17 mouse cellular contexts compared by ENCODE assay signal in the genomic region with DNA sequence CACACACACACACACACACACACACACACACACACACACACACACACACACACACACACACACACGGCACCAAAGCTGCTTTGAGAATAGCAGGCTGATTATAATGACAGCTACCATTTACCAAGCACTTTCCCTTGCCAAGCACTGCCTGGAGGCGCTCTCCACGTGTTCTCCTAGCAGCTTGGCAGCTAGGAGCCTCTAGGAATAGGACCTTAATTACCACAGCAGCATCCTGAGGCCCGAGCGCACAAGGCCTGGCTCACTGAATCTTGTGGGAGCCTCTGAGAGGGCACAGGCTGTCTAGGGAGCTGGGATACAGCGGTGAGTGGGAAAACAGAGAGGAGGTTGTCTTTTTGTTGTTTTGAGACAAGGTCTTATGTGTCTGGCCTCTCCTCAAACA. TPM values are rescaled to one million over a fixed set of nuclear protein-coding genes. Genes with fewer than 3 reads are reported as not detected.
DNase-seq lines count a peak whose midpoint lies in the region; ATAC-seq and TF ChIP-seq lines count a peak whose summit lies in the region.
"Had no signal": no experiment of that assay in that cellular context is flagged by ENCODE, and none has a peak within 500 bp of the region (broad histone marks: within the 10 kb centered on the region; RNA-seq: fewer than 3 reads in every experiment).

No protein-coding gene starts in this region.

- peak overlapping the region; percentile 72 for H3K27ac ChIP-seq in hindbrain, embryonic 13.5 days
- H3K27ac ChIP-seq in hindbrain, embryonic 10.5 days = no peak overlapping the region
- peak overlapping the region; percentile 80 for H3K27ac ChIP-seq in ES-E14 (ENCODE audit: insufficient read depth, low read depth, low read length, poor library complexity, severe bottlenecking)
- H3K27ac ChIP-seq in forebrain, embryonic 15.5 days (replicated peaks) = peak overlapping the region; percentile 78
- peak overlapping the region; percentile 51 for H3K27ac ChIP-seq in midbrain, postnatal 0 days (ENCODE audit: low read depth, low read length)
- H3K27ac ChIP-seq: gastrocnemius, adult 2 months; stomach, embryonic 15.5 days had no signal

- no peak overlapping the region for H3K4me3 ChIP-seq in hindbrain, embryonic 13.5 days
- H3K4me3 ChIP-seq in hindbrain, embryonic 10.5 days = no peak overlapping the region
- no peak overlapping the region for H3K4me3 ChIP-seq in ES-E14 (ENCODE audit: insufficient read depth in 1 of 2, low read depth in 1 of 2, low read length in 2 of 2, poor library complexity in 1 of 2, severe bottlenecking in 1 of 2)
- H3K4me3 ChIP-seq in forebrain, embryonic 15.5 days = no peak overlapping the region
- H3K4me3 ChIP-seq in midbrain, postnatal 0 days (ENCODE audit: low read depth, low read length) = no peak overlapping the region
- H3K4me3 ChIP-seq: gastrocnemius, adult 2 months; stomach, embryonic 15.5 days had no signal

- ATAC-seq in hindbrain, embryonic 13.5 days (ENCODE audit: low FRiP score) = no peak
- peak; percentile 32; the same call in 1 of the 2 replicates for ATAC-seq in forebrain, embryonic 15.5 days (replicated peaks)
- no peak for ATAC-seq in midbrain, postnatal 0 days (ENCODE audit: low FRiP score)

- DNase-seq in hindbrain, embryonic 10.5 days (ENCODE audit: low spot score) = no peak
- DNase-seq in ES-E14 (ENCODE audit: low read depth, low spot score) = no peak
- DNase-seq in midbrain, postnatal 0 days (ENCODE audit: low spot score) = peak; percentile 62
- DNase-seq in B cell, adult 2 months = no peak
- DNase-seq in gastrocnemius, postnatal 36 days = no peak
- DNase-seq in lung, postnatal 36 days = no peak
- DNase-seq: cerebellum, adult 18-20 months; gastrocnemius, adult 2 months; kidney, adult 8-10 months; lung, adult 18-20 months had no signal

- no peaks in the 10 kb centered on the region for H3K9me3 ChIP-seq in hindbrain, embryonic 13.5 days
- H3K9me3 ChIP-seq in hindbrain, embryonic 10.5 days = no peaks in the 10 kb centered on the region
- no peaks in the 10 kb centered on the region for H3K9me3 ChIP-seq in ES-E14 (ENCODE audit: control insufficient read depth, insufficient read depth, low read depth, low read length)
- H3K9me3 ChIP-seq in forebrain, embryonic 15.5 days = no peaks in the 10 kb centered on the region
- no peaks in the 10 kb centered on the region for H3K9me3 ChIP-seq in midbrain, postnatal 0 days (ENCODE audit: low read length)
- H3K9me3 ChIP-seq: stomach, embryonic 15.5 days had no signal

- peak overlapping the region; percentile 51; the same call in 1 of the 2 replicates for H3K9ac ChIP-seq in hindbrain, embryonic 13.5 days
- H3K9ac ChIP-seq in ES-E14 (ENCODE audit: insufficient read depth, low read depth, low read length, poor library complexity, severe bottlenecking) = peak overlapping the region; percentile 23; the same call in 1 of the 2 replicates
- H3K9ac ChIP-seq in forebrain, embryonic 15.5 days (replicated peaks) = peak overlapping the region; percentile 13; the same call in 1 of the 2 replicates
- H3K9ac ChIP-seq in midbrain, postnatal 0 days (replicated peaks; ENCODE audit: low read length, poor library complexity, severe bottlenecking) = no peak overlapping the region
- H3K9ac ChIP-seq: stomach, embryonic 15.5 days had no signal

- in situ Hi-C loops in ES-E14 (cut with MboI; ENCODE audit: low sequenced_read_pairs in 2 of 2, unreplicated experiment in 2 of 2) = loop anchor here in 1 of 2 experiments (25.0 kb wide), 1 partner anchor 105 kb away; no protein-coding TSS in a partner anchor

- intact Hi-C loops in gastrocnemius, postnatal 36 days (cut with DNase I) = no loop called here

- TF ChIP-seq CTCF in midbrain, postnatal 0 days (IDR thresholded peaks at IDR 0.05) = no peak

- H3K27me3 ChIP-seq in hindbrain, embryonic 13.5 days = no peaks in the 10 kb centered on the region
- H3K27me3 ChIP-seq in hindbrain, embryonic 10.5 days (ENCODE audit: insufficient read depth, poor library complexity, severe bottlenecking) = no peaks in the 10 kb centered on the region
- no peaks in the 10 kb centered on the region for H3K27me3 ChIP-seq in forebrain, embryonic 15.5 days
- H3K27me3 ChIP-seq in midbrain, postnatal 0 days (ENCODE audit: insufficient read depth, low read length) = no peaks in the 10 kb centered on the region
- H3K27me3 ChIP-seq: CH12.LX; stomach, embryonic 15.5 days had no signal

- no peak overlapping the region for H3K4me2 ChIP-seq in hindbrain, embryonic 13.5 days
- no peak overlapping the region for H3K4me2 ChIP-seq in forebrain, embryonic 15.5 days (replicated peaks)
- no peak overlapping the region for H3K4me2 ChIP-seq in midbrain, postnatal 0 days (ENCODE audit: low read depth, low read length, poor library complexity, severe bottlenecking)
- H3K4me2 ChIP-seq: stomach, embryonic 15.5 days had no signal

- H3K4me1 ChIP-seq in hindbrain, embryonic 13.5 days (replicated peaks) = peaks cover 7% of the 10 kb centered on the region; the same call in 1 of the 2 replicates
- H3K4me1 ChIP-seq in hindbrain, embryonic 10.5 days (replicated peaks) = no peaks in the 10 kb centered on the region
- H3K4me1 ChIP-seq in ES-E14 (ENCODE audit: control insufficient read depth in 2 of 2, insufficient read depth in 2 of 2, low read length in 2 of 2, poor library complexity in 1 of 2) = peaks cover 9 to 37% of the 10 kb centered on the region in 2 experiments
- H3K4me1 ChIP-seq in forebrain, embryonic 15.5 days = peaks cover 14% of the 10 kb centered on the region; the same call in 1 of the 2 replicates
- H3K4me1 ChIP-seq in midbrain, postnatal 0 days (ENCODE audit: insufficient read depth, low read length) = no peaks in the 10 kb centered on the region
- H3K4me1 ChIP-seq: stomach, embryonic 15.5 days had no signal

- 43% methylated on average over 6 of the region's 6 CpGs for WGBS in hindbrain, embryonic 13.5 days
- 56% methylated on average over 6 of the region's 6 CpGs for whole genome bisulfite sequencing in hindbrain, embryonic 10.5 days
- 36% methylated on average over 6 of the region's 6 CpGs for WGBS in forebrain, embryonic 15.5 days
- 39% methylated on average over 6 of the region's 6 CpGs for WGBS in midbrain, postnatal 0 days

- H3K36me3 ChIP-seq in hindbrain, embryonic 13.5 days = peaks cover 62% of the 10 kb centered on the region
- peaks cover 62% of the 10 kb centered on the region for H3K36me3 ChIP-seq in hindbrain, embryonic 10.5 days
- peaks cover 10% of the 10 kb centered on the region; the same call in 1 of the 2 replicates for H3K36me3 ChIP-seq in ES-E14 (ENCODE audit: control insufficient read depth, insufficient read depth, low read length, poor library complexity, severe bottlenecking)
- H3K36me3 ChIP-seq in forebrain, embryonic 15.5 days = peaks cover 20% of the 10 kb centered on the region; the same call in 1 of the 2 replicates
- peaks cover 25% of the 10 kb centered on the region for H3K36me3 ChIP-seq in midbrain, postnatal 0 days (ENCODE audit: insufficient read depth, low read length)

TF ChIP-seq in ES-E14, 5 proteins besides CTCF, POLR2A, EP300 and RAD21 (continues in another document):
- TF ChIP-seq ZNF384 (IDR thresholded peaks at IDR 0.05; ENCODE audit: low read depth, low read length) = no peak

RNA-seq across cellular contexts. Expression of gene AC161166.1, which starts 5.4 kb away (rescaled TPM):
- 1.1 and 1.6 TPM in 2 replicates for polyA plus RNA-seq in hindbrain, embryonic 13.5 days (2015; fragmentation: Nextera tagmentation; extraction: Ambion mirVana)
- 1.1 TPM in 2 replicates for polyA plus RNA-seq in hindbrain, embryonic 10.5 days (2016; fragmentation: Nextera tagmentation; extraction: Ambion mirVana)
- total RNA-seq in ES-E14 (2012; rRNA removed) = 1.2 and 1.6 TPM in 2 replicates
- 1.5 and 1.7 TPM in 2 replicates for polyA plus RNA-seq in forebrain, embryonic 15.5 days (2015; fragmentation: Nextera tagmentation; extraction: Ambion mirVana)
- total RNA-seq in midbrain, postnatal 0 days (2014; rRNA removed) = not detected in 2 replicates
- polyA plus RNA-seq in midbrain, postnatal 0 days (2015; fragmentation: Nextera tagmentation; extraction: Ambion mirVana) = 0.47 and 0.78 TPM in 2 replicates
- not detected for total RNA-seq in gastrocnemius, postnatal 36 days (2021)
- total RNA-seq: gastrocnemius, adult 2 months; left cerebral cortex, postnatal 10 days; monocyte, adult 5-6 weeks had no signal

RNA-seq across cellular contexts. Expression of gene Zfp428, which starts 10.8 kb away (rescaled TPM):
- 259 and 270 TPM in 2 replicates for polyA plus RNA-seq in hindbrain, embryonic 13.5 days (2015; fragmentation: Nextera tagmentation; extraction: Ambion mirVana)
- polyA plus RNA-seq in hindbrain, embryonic 10.5 days (2016; fragmentation: Nextera tagmentation; extraction: Ambion mirVana) = 109 and 150 TPM in 2 replicates
- 94.1 and 114 TPM in 2 replicates for total RNA-seq in ES-E14 (2012; rRNA removed)
- polyA plus RNA-seq in forebrain, embryonic 15.5 days (2015; fragmentation: Nextera tagmentation; extraction: Ambion mirVana) = 296 and 306 TPM in 2 replicates
- 209 and 214 TPM in 2 replicates for total RNA-seq in midbrain, postnatal 0 days (2014; rRNA removed)
- polyA plus RNA-seq in midbrain, postnatal 0 days (2015; fragmentation: Nextera tagmentation; extraction: Ambion mirVana) = 297 and 314 TPM in 2 replicates
- 1 to 10 TPM; 4.3 to 5.9 TPM for total RNA-seq in gastrocnemius, postnatal 36 days (2021)

RNA-seq across cellular contexts. Expression of gene Irgq, which starts 12.8 kb away (rescaled TPM):
- 21.1 TPM in 2 replicates for polyA plus RNA-seq in hindbrain, embryonic 13.5 days (2015; fragmentation: Nextera tagmentation; extraction: Ambion mirVana)
- 10.7 and 14.9 TPM in 2 replicates for polyA plus RNA-seq in hindbrain, embryonic 10.5 days (2016; fragmentation: Nextera tagmentation; extraction: Ambion mirVana)
- 6.2 and 6.4 TPM in 2 replicates for total RNA-seq in ES-E14 (2012; rRNA removed)
- 29.3 and 29.5 TPM in 2 replicates for polyA plus RNA-seq in forebrain, embryonic 15.5 days (2015; fragmentation: Nextera tagmentation; extraction: Ambion mirVana)
- 115 and 119 TPM in 2 replicates for total RNA-seq in midbrain, postnatal 0 days (2014; rRNA removed)
- polyA plus RNA-seq in midbrain, postnatal 0 days (2015; fragmentation: Nextera tagmentation; extraction: Ambion mirVana) = 21.8 and 23.9 TPM in 2 replicates
- total RNA-seq in gastrocnemius, postnatal 36 days (2021) = 10 to 100 TPM; 10.7 to 10.9 TPM

RNA-seq across cellular contexts. Expression of gene Pinlyp, which starts 28.3 kb away (rescaled TPM):
- polyA plus RNA-seq in hindbrain, embryonic 13.5 days (2015; fragmentation: Nextera tagmentation; extraction: Ambion mirVana) = not detected in 2 replicates
- 0.26 TPM in 1 of 2 replicates, not detected in the other for polyA plus RNA-seq in hindbrain, embryonic 10.5 days (2016; fragmentation: Nextera tagmentation; extraction: Ambion mirVana)
- total RNA-seq in ES-E14 (2012; rRNA removed) = 0.58 TPM in 1 of 2 replicates, not detected in the other
- polyA plus RNA-seq in forebrain, embryonic 15.5 days (2015; fragmentation: Nextera tagmentation; extraction: Ambion mirVana) = 0.52 TPM in 1 of 2 replicates, not detected in the other
- not detected in 2 replicates for total RNA-seq in midbrain, postnatal 0 days (2014; rRNA removed)
- not detected in 2 replicates for polyA plus RNA-seq in midbrain, postnatal 0 days (2015; fragmentation: Nextera tagmentation; extraction: Ambion mirVana)
- not detected for total RNA-seq in gastrocnemius, postnatal 36 days (2021)
- total RNA-seq: gastrocnemius, adult 2 months; left cerebral cortex, postnatal 10 days; monocyte, adult 5-6 weeks had no signal
- polyA plus RNA-seq: embryonic facial prominence, embryonic 11.5 days had no signal

RNA-seq across cellular contexts. Expression of gene Xrcc1, which starts 28.4 kb away (rescaled TPM):
- 61.3 and 63.9 TPM in 2 replicates for polyA plus RNA-seq in hindbrain, embryonic 13.5 days (2015; fragmentation: Nextera tagmentation; extraction: Ambion mirVana)
- 132 and 160 TPM in 2 replicates for polyA plus RNA-seq in hindbrain, embryonic 10.5 days (2016; fragmentation: Nextera tagmentation; extraction: Ambion mirVana)
- 69.7 and 144 TPM in 2 replicates for total RNA-seq in ES-E14 (2012; rRNA removed)
- 69.8 and 79.5 TPM in 2 replicates for polyA plus RNA-seq in forebrain, embryonic 15.5 days (2015; fragmentation: Nextera tagmentation; extraction: Ambion mirVana)
- 44.6 and 51.8 TPM in 2 replicates for total RNA-seq in midbrain, postnatal 0 days (2014; rRNA removed)
- 41.9 and 43.3 TPM in 2 replicates for polyA plus RNA-seq in midbrain, postnatal 0 days (2015; fragmentation: Nextera tagmentation; extraction: Ambion mirVana)
- total RNA-seq in gastrocnemius, postnatal 36 days (2021) = 10 to 100 TPM; 17.1 to 21.4 TPM
